Mouse (Mus musculus): ENCODE results near the gene Arhgap4. TPM values are rescaled to one million over a fixed set of nuclear protein-coding genes. Genes with fewer than 3 reads are reported as not detected.

Gene Arhgap4
- polyA plus RNA-seq, 1 experiment from 2014 or later, result 5.7 TPM

DNA sequence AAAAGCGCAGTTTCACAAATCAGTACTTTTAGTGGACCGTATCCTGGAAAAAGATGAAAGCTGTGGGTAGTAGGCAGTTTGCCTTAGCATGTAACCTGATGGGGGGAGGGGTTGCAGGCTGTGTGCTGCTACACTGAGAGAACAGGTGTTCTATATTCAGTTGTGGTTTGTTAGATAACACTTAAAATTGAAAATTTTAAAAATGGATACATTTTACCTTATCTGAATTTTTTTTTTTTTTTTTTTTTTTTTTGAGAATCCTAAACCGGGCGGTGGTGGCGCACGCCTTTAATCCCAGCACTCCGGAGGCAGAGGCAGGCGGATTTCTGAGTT is 846 bp upstream of the Arhgap4 start:
- H3K27me3 ChIP-seq (replicated peaks; ENCODE audit: control insufficient read depth, insufficient read depth, low read length), result no peaks in the 10 kb centered on the region
- H3K9me3 ChIP-seq (ENCODE audit: control insufficient read depth, low read length), result no peaks in the 10 kb centered on the region
- peak overlapping the region; percentile 61 for H3K4me2 ChIP-seq (ENCODE audit: low read depth, low read length)
- peak overlapping the region; percentile 78 for H3K27ac ChIP-seq (ENCODE audit: low read length)
- 73% methylated on average over 8 of the region's 8 CpGs for WGBS
- H3K4me1 ChIP-seq (ENCODE audit: control insufficient read depth, insufficient read depth, low read length), result no peaks in the 10 kb centered on the region
- H3K4me3 ChIP-seq (ENCODE audit: low read length), result peak overlapping the region; percentile 59
- peak overlapping the region; percentile 71 for H3K9ac ChIP-seq (ENCODE audit: low read depth, low read length)
- H3K36me3 ChIP-seq (ENCODE audit: control insufficient read depth, insufficient read depth, low read length), result no peaks in the 10 kb centered on the region
- ATAC-seq, result 0 out of 2 replicates have a peak, but pooled peaks have one; percentile 1

DNA sequence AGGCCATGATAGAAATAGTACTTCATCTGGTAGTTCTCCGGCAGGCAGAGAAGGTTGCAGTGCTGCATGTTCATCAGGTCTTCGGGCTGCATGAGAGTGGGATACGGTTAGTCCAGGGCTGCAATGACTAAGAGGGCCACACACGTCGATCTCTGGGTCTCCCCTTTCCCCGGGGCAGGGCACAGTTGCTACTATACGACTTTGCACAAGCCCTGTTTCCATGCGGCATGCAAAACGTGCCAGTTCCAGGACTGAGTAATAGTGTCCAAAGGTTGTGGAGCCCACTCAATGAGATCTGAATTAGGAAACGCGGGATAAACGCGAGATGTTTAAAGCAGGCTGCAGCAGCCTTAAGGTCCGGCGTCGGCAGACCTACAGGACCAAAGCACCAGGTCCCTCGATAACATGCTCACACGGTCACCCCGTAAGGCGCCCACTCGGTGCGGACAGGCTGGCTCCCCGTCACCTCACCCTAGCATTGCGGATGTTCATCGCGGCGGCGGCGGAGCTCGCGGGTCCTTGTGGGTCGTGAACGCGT is 316 bp downstream of the Arhgap4 start:
- 13% methylated on average over 34 of the region's 34 CpGs for WGBS
- peak overlapping the region; percentile 66 for H3K4me2 ChIP-seq (ENCODE audit: low read depth, low read length)

DNA sequence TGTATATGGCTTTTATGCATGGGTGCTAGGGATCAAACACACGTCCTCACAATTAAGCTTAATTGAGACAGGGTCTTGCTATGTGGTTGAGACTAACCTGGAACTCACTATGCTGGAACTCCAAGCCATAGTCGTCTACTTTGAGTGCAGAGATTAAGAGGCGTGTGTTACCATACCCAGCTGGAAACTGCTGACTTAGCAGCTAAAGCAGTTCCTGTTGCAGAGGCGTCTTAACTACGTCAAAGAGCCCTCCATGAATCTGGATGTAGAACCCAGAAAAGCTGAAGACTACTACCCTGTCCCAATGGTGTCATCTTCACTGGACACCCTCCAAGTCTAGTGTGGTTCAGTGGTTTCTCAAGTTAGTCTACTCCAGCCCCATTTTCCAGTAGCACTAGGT is 3.0 kb downstream of the Arhgap4 start:
- Histone ChIP-seq H3K4me1 (ENCODE audit: control insufficient read depth, insufficient read depth, low read length) (no peaks in the 10 kb centered on the region), H3K36me3 (ENCODE audit: control insufficient read depth, insufficient read depth, low read length) (no peaks in the 10 kb centered on the region), H3K9me3 (ENCODE audit: control insufficient read depth, low read length) (no peaks in the 10 kb centered on the region), H3K27me3 (replicated peaks; ENCODE audit: control insufficient read depth, insufficient read depth, low read length) (no peaks in the 10 kb centered on the region), H3K4me3 (ENCODE audit: low read length) (no peak overlapping the region), H3K27ac (ENCODE audit: low read length) (no peak overlapping the region), H3K9ac (ENCODE audit: low read depth, low read length) (no peak overlapping the region), H3K4me2 (ENCODE audit: low read depth, low read length) (no peak overlapping the region)
- WGBS, result 82% methylated on average over 5 of the region's 5 CpGs
- ATAC-seq, result no peak

More for the DNA sequence above, 316 bp downstream of the Arhgap4 start:
- Histone ChIP-seq H3K36me3 (ENCODE audit: control insufficient read depth, insufficient read depth, low read length) (no peaks in the 10 kb centered on the region), H3K9ac (ENCODE audit: low read depth, low read length) (peak overlapping the region; percentile 75), H3K4me3 (ENCODE audit: low read length) (peak overlapping the region; percentile 59), H3K27ac (ENCODE audit: low read length) (peak overlapping the region; percentile 76), H3K4me1 (ENCODE audit: control insufficient read depth, insufficient read depth, low read length) (no peaks in the 10 kb centered on the region), H3K27me3 (replicated peaks; ENCODE audit: control insufficient read depth, insufficient read depth, low read length) (no peaks in the 10 kb centered on the region), H3K9me3 (ENCODE audit: control insufficient read depth, low read length) (no peaks in the 10 kb centered on the region)
- peak; percentile 45; the same call in 1 of the 2 replicates for ATAC-seq

DNA sequence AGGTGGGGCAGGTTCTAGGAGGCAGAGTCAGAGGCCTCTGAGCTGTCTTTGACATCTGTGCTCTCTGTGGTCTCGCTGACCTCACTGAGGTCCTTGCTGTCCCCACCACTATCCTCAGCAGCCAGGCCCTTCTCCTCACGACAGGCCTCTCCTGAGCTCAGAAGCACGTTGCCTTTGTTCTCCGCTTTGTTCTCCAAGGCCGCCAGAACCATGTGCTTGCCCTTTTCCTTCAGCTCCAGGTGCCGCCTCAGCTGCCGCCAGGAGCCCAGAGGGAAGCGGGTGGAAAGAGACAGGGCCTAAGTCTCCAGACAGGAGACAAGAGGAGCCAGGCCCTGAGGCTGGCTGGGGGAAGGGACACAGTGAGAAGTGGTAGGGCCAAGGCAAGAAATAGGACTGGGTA is 4.7 kb downstream of the Arhgap4 start:
- H3K4me1 ChIP-seq (ENCODE audit: control insufficient read depth, insufficient read depth, low read length), result no peaks in the 10 kb centered on the region
- H3K4me2 ChIP-seq (ENCODE audit: low read depth, low read length), result no peak overlapping the region
- no peaks in the 10 kb centered on the region for H3K27me3 ChIP-seq (replicated peaks; ENCODE audit: control insufficient read depth, insufficient read depth, low read length)
- H3K4me3 ChIP-seq (ENCODE audit: low read length), result no peak overlapping the region
- peak overlapping the region; percentile 19; the same call in 1 of the 2 replicates for H3K27ac ChIP-seq (ENCODE audit: low read length)
- ATAC-seq, result no peak
- WGBS, result 82% methylated on average over 8 of the region's 8 CpGs
- no peaks in the 10 kb centered on the region for H3K9me3 ChIP-seq (ENCODE audit: control insufficient read depth, low read length)
- H3K9ac ChIP-seq (ENCODE audit: low read depth, low read length), result no peak overlapping the region
- H3K36me3 ChIP-seq (ENCODE audit: control insufficient read depth, insufficient read depth, low read length), result no peaks in the 10 kb centered on the region

DNA sequence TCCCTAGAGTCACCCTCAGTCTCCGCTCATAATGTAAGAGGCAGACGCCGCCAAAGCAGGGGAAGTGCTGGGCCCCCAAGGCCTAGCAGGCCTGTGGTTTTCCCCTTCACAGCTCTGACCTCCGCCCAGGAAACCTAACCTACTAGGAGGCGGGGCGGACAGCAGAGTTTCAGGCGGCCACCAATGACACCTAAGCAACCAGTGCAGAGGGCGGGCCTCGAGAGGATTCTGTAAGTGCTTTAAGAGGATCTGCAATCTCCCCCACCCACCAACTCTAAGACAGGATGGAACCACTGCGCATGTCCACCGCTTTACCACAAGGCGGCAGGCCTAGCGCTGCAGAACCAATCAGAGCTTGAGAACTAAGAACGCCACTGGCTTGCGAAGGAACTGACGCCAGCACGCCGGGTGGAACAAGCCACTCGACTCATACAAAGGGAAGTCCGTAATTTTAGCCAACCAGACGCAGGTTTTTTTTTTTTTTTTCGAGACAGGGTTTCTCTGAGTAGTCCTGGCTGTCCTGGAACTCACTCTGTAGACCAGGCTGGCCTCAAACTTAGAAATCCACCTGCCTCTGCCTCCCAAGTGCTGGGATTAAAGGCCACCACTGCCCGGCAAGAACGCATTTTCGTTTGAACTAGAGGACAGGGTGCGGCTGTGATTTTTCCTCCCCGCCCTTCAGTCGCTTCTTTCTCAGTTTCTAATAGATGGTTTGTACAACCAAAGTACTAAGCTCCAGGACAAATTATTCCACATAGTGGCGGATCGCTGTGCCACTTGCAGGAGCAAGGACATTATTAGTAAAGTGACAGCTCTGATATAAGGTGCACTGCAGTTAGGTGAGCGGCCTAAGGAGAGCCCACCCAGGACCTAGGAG is 6.6 kb downstream of the Arhgap4 start:
- 25% methylated on average over 31 of the region's 31 CpGs for WGBS
- Histone ChIP-seq H3K27me3 (replicated peaks; ENCODE audit: control insufficient read depth, insufficient read depth, low read length) (no peaks in the 10 kb centered on the region), H3K4me3 (ENCODE audit: low read length) (peak overlapping the region; percentile 18; the same call in 1 of the 2 replicates), H3K4me2 (ENCODE audit: low read depth, low read length) (peak overlapping the region; percentile 37), H3K9me3 (ENCODE audit: control insufficient read depth, low read length) (no peaks in the 10 kb centered on the region), H3K27ac (ENCODE audit: low read length) (peak overlapping the region; percentile 80), H3K4me1 (ENCODE audit: control insufficient read depth, insufficient read depth, low read length) (no peaks in the 10 kb centered on the region), H3K9ac (ENCODE audit: low read depth, low read length) (0 out of 2 replicates have a peak overlapping the region, but pooled peaks have one; percentile 29), H3K36me3 (ENCODE audit: control insufficient read depth, insufficient read depth, low read length) (no peaks in the 10 kb centered on the region)
- ATAC-seq, result peak; percentile 98

DNA sequence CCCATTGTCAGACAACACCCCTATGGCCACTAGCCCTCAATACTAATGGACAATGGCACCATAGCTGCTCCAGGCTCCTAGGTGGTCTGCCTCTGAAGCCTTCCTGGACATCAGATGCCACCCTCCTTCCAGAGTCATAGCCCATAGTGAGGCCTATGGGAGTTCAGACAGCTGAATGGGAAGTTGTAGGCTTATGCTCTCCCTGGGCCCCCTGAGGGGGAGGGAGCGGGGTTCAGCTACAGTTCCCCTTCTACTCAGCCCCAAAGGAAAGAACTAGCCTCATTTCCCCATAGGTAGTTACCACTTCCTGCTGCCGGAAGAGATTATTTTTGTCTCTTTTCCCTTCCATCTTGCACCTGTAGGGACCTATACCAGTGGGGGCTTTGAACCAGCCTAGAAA is 10.1 kb downstream of the Arhgap4 start:
- no peak for ATAC-seq
- Histone ChIP-seq H3K4me1 (ENCODE audit: control insufficient read depth, insufficient read depth, low read length) (no peaks in the 10 kb centered on the region), H3K4me2 (ENCODE audit: low read depth, low read length) (no peak overlapping the region), H3K27ac (ENCODE audit: low read length) (no peak overlapping the region), H3K9ac (ENCODE audit: low read depth, low read length) (no peak overlapping the region), H3K36me3 (ENCODE audit: control insufficient read depth, insufficient read depth, low read length) (no peaks in the 10 kb centered on the region), H3K9me3 (ENCODE audit: control insufficient read depth, low read length) (no peaks in the 10 kb centered on the region), H3K4me3 (ENCODE audit: low read length) (no peak overlapping the region), H3K27me3 (replicated peaks; ENCODE audit: control insufficient read depth, insufficient read depth, low read length) (no peaks in the 10 kb centered on the region)
- 86% methylated on average over 2 of the region's 2 CpGs for WGBS

DNA sequence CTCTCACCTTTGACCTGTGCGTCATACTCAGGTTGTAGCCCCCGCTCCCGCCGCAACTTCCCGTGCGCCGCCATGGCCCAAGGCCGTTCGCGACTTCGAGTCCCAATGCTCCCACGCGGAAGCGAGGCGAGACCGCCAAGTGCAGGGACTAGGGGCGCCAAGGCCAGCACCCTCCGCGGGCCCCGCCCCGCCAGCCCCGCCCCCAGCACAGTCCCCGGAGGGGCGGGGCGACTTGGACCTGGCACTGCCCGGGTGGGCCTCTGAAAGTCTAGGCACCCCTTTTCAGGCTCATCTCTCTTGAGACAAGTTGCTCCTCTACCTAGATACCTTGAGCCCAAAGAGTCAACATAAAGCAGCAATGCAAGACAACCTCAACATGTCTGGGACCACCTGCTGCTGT is 10.5 kb downstream of the Arhgap4 start:
- H3K9ac ChIP-seq (ENCODE audit: low read depth, low read length), result peak overlapping the region; percentile 37
- peak overlapping the region; percentile 23 for H3K4me3 ChIP-seq (ENCODE audit: low read length)
- H3K27me3 ChIP-seq (replicated peaks; ENCODE audit: control insufficient read depth, insufficient read depth, low read length), result no peaks in the 10 kb centered on the region
- no peaks in the 10 kb centered on the region for H3K4me1 ChIP-seq (ENCODE audit: control insufficient read depth, insufficient read depth, low read length)
- no peak overlapping the region for H3K27ac ChIP-seq (ENCODE audit: low read length)
- H3K9me3 ChIP-seq (ENCODE audit: control insufficient read depth, low read length), result no peaks in the 10 kb centered on the region
- 10% methylated on average over 17 of the region's 26 CpGs for WGBS
- H3K36me3 ChIP-seq (ENCODE audit: control insufficient read depth, insufficient read depth, low read length), result no peaks in the 10 kb centered on the region
- H3K4me2 ChIP-seq (ENCODE audit: low read depth, low read length), result peak overlapping the region; percentile 43
- no peak for ATAC-seq

DNA sequence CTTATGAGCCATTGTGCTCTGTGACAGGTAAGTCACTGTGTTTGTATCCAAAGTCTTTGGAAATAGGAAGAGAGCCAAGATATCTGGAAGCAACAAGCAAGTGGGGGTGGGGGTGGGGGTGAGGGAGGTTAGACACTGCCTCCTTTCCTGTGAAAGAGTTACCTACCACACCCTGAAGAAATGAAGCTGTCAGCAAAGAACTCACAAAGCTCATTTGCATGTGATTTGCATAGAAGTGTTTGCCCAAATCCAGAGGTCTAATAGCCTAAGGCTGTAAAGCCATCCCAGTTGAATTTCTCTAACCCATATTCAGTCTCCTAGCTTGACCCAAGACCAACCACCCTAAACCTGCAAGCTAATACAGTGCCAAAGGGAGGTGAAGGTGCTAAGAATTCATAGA is 11.2 kb downstream of the Arhgap4 start:
- no peaks in the 10 kb centered on the region for H3K9me3 ChIP-seq (ENCODE audit: control insufficient read depth, low read length)
- peak overlapping the region; percentile 23; the same call in 1 of the 2 replicates for H3K4me3 ChIP-seq (ENCODE audit: low read length)
- no peak overlapping the region for H3K27ac ChIP-seq (ENCODE audit: low read length)
- no peaks in the 10 kb centered on the region for H3K4me1 ChIP-seq (ENCODE audit: control insufficient read depth, insufficient read depth, low read length)
- no peak for ATAC-seq
- no peaks in the 10 kb centered on the region for H3K27me3 ChIP-seq (replicated peaks; ENCODE audit: control insufficient read depth, insufficient read depth, low read length)
- H3K9ac ChIP-seq (ENCODE audit: low read depth, low read length), result 0 out of 2 replicates have a peak overlapping the region, but pooled peaks have one; percentile 37
- no peak overlapping the region for H3K4me2 ChIP-seq (ENCODE audit: low read depth, low read length)
- H3K36me3 ChIP-seq (ENCODE audit: control insufficient read depth, insufficient read depth, low read length), result no peaks in the 10 kb centered on the region

DNA sequence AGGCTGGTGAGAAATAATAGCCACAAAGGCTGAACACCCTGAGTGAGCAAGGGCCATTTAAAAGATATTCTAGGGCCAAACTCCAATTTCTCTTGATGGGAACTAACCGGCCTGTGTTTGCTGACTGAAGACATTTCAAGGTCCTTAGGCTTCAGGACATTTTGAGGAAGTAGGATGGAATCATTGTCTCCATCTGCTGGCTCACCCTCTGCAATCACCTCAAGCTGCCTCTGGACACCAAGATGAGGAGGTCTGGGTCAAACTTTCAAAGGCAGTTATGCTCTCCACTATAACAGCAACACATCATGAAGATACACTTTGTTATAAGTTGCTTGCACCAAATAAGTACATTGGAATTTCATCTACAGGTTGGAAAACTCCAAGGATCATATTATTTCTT is 11.6 kb downstream of the Arhgap4 start:
- H3K4me3 ChIP-seq (ENCODE audit: low read length), result no peak overlapping the region
- H3K27me3 ChIP-seq (replicated peaks; ENCODE audit: control insufficient read depth, insufficient read depth, low read length), result no peaks in the 10 kb centered on the region
- WGBS, result 45% methylated on average over 1 of the region's 1 CpGs
- no peak overlapping the region for H3K9ac ChIP-seq (ENCODE audit: low read depth, low read length)
- ATAC-seq, result no peak
- no peak overlapping the region for H3K4me2 ChIP-seq (ENCODE audit: low read depth, low read length)
- H3K4me1 ChIP-seq (ENCODE audit: control insufficient read depth, insufficient read depth, low read length), result no peaks in the 10 kb centered on the region
- no peaks in the 10 kb centered on the region for H3K36me3 ChIP-seq (ENCODE audit: control insufficient read depth, insufficient read depth, low read length)
- no peaks in the 10 kb centered on the region for H3K9me3 ChIP-seq (ENCODE audit: control insufficient read depth, low read length)
- no peak overlapping the region for H3K27ac ChIP-seq (ENCODE audit: low read length)

All from intestine, embryonic 16.5 days (tissue).